19 mouse cellular contexts compared by ENCODE assay signal in genomic region chr1:138356407-138356806, GRCm38 (mm10).
"Had no signal": no experiment of that assay in that cellular context is flagged by ENCODE, and none has a peak within 500 bp of the region (broad histone marks: within the 10 kb centered on the region; RNA-seq: fewer than 3 reads in every experiment).

No protein-coding gene starts in this region.

- H3K9ac ChIP-seq: liver, embryonic 13.5 days; midbrain, embryonic 13.5 days; neural tube, embryonic 13.5 days; stomach, embryonic 15.5 days had no signal

- H3K36me3 ChIP-seq: liver, embryonic 13.5 days; midbrain, embryonic 10.5 days; midbrain, embryonic 13.5 days; neural tube, embryonic 13.5 days; stomach, embryonic 15.5 days had no signal

- H3K27me3 ChIP-seq: liver, embryonic 13.5 days; megakaryocyte, embryonic 14.5 days; midbrain, embryonic 13.5 days; neural tube, embryonic 13.5 days; stomach, embryonic 15.5 days had no signal

- DNase-seq: kidney, adult 9 months; kidney, postnatal 25 days; layer of hippocampus, adult 9-11 months; liver, embryonic 13.5 days; lung, adult 2 months; retina, postnatal 1 day; right cerebral cortex, postnatal 25 days; spleen, adult 18-20 months; thymus, adult 18-20 months; thymus, postnatal 36 days had no signal

- H3K4me2 ChIP-seq: liver, embryonic 13.5 days; midbrain, embryonic 13.5 days; neural tube, embryonic 13.5 days; stomach, embryonic 15.5 days had no signal

- H3K27ac ChIP-seq: kidney, postnatal 0 days; layer of hippocampus, adult 2 months; liver, embryonic 13.5 days; midbrain, embryonic 10.5 days; midbrain, embryonic 13.5 days; neural tube, embryonic 13.5 days; stomach, embryonic 15.5 days had no signal

- ATAC-seq: midbrain, embryonic 13.5 days; midbrain, embryonic 16.5 days had no signal

- H3K4me1 ChIP-seq: liver, embryonic 13.5 days; megakaryocyte, embryonic 14.5 days; midbrain, embryonic 10.5 days; midbrain, embryonic 13.5 days; neural tube, embryonic 13.5 days; stomach, embryonic 15.5 days had no signal

- H3K4me3 ChIP-seq: layer of hippocampus, adult 2 months; liver, embryonic 13.5 days; megakaryocyte, embryonic 14.5 days; midbrain, embryonic 10.5 days; midbrain, embryonic 13.5 days; myocyte; neural tube, embryonic 13.5 days; stomach, embryonic 15.5 days had no signal

- H3K9me3 ChIP-seq: liver, embryonic 13.5 days; midbrain, embryonic 10.5 days; stomach, embryonic 15.5 days had no signal
